Mouse (Mus musculus) cerebellum, adult 2 months (tissue): ENCODE measurements around the gene Dpy19l1.

Experiments used
- CTCF ChIP-seq: fragments of 200-500 bp; IDR thresholded peaks from 2 replicates; pipeline ENCODE4 v1.5.1; 2011; ENCODE audit warnings: low read depth, mild to moderate bottlenecking, control low read depth, low read length, moderate library complexity, borderline replicate concordance; ENCODE audit not compliant: insufficient read depth
- POLR2A ChIP-seq: fragments of 200-500 bp; IDR thresholded peaks from 2 replicates; pipeline ENCODE4 v1.6.1; 2011; ENCODE audit warnings: low read length, control low read depth, borderline replicate concordance; ENCODE audit not compliant: insufficient read depth

GRCm38 (mm10) chr9:24423241-24423640 is 79.7 kb downstream of the Dpy19l1 start:
- TF ChIP-seq CTCF (no peak), POLR2A (no peak)
